Mouse (Mus musculus): ENCODE results near the gene Nsmf. TPM values are rescaled to one million over a fixed set of nuclear protein-coding genes. Genes with fewer than 3 reads are reported as not detected.

Gene Nsmf
- polyA plus RNA-seq, 1 experiment from 2014 or later: 71.1 TPM

DNA sequence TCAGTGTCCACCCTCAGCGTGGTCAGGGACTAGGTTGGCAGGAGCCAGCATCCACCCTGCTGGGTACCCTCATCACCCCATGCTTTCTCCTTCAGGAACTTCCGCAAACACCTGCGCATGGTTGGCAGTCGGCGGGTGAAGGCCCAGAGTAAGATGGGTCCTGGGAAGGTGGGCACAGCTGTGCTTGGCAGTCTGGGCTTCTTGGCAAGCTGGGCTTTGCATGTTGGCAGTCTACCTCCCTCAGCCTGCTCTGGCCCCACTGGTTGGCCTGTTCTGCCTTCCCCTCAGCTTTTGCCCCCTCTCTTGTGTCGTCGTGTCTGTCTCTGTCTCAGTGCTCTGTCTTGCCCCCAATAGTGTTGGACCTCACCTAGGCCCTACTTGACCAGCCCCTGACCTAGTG lies 4.8 kb downstream of the Nsmf start:
- no peak overlapping the region for H3K4me2 ChIP-seq

GRCm38 (mm10) chr2:25063523-25063922 lies 9.4 kb downstream of the Nsmf start:
- H3K27ac ChIP-seq: no peak overlapping the region
- H3K4me1 ChIP-seq: no peaks in the 10 kb centered on the region
- H3K4me2 ChIP-seq: no peak overlapping the region
- no peak overlapping the region for H3K9ac ChIP-seq
- 86% methylated on average over 5 of the region's 5 CpGs for WGBS
- ATAC-seq (ENCODE audit: borderline replicate concordance, extremely low read depth, low FRiP score, low TSS enrichment): no peak
- H3K9me3 ChIP-seq: no peaks in the 10 kb centered on the region
- no peak overlapping the region for H3K4me3 ChIP-seq
- H3K27me3 ChIP-seq: no peaks in the 10 kb centered on the region
- 0 out of 2 replicates have a peak, but pooled peaks cover 11% of the 10 kb centered on the region for H3K36me3 ChIP-seq

More for the DNA sequence above, 4.8 kb downstream of the Nsmf start:
- Histone ChIP-seq H3K36me3 (0 out of 2 replicates have a peak, but pooled peaks cover 11% of the 10 kb centered on the region), H3K9ac (no peak overlapping the region), H3K27me3 (no peaks in the 10 kb centered on the region), H3K9me3 (no peaks in the 10 kb centered on the region), H3K27ac (no peak overlapping the region), H3K4me1 (peaks cover 7% of the 10 kb centered on the region), H3K4me3 (no peak overlapping the region)
- no peak for ATAC-seq (ENCODE audit: borderline replicate concordance, extremely low read depth, low FRiP score, low TSS enrichment)
- 92% methylated on average over 7 of the region's 7 CpGs for WGBS

GRCm38 (mm10) chr2:25064285-25064684 lies 10.1 kb downstream of the Nsmf start:
- ATAC-seq (ENCODE audit: borderline replicate concordance, extremely low read depth, low FRiP score, low TSS enrichment): no peak
- H3K4me3 ChIP-seq: no peak overlapping the region
- no peak overlapping the region for H3K9ac ChIP-seq
- no peaks in the 10 kb centered on the region for H3K9me3 ChIP-seq
- 0 out of 2 replicates have a peak, but pooled peaks cover 11% of the 10 kb centered on the region for H3K36me3 ChIP-seq
- H3K27ac ChIP-seq: no peak overlapping the region
- H3K4me1 ChIP-seq: no peaks in the 10 kb centered on the region
- WGBS: 97% methylated on average over 1 of the region's 1 CpGs
- H3K4me2 ChIP-seq: no peak overlapping the region
- no peaks in the 10 kb centered on the region for H3K27me3 ChIP-seq

- Histone ChIP-seq H3K9ac (no peak overlapping the region), H3K27ac (no peak overlapping the region), H3K27me3 (no peaks in the 10 kb centered on the region), H3K4me3 (no peak overlapping the region), H3K36me3 (0 out of 2 replicates have a peak, but pooled peaks cover 4% of the 10 kb centered on the region), H3K9me3 (no peaks in the 10 kb centered on the region), H3K4me2 (no peak overlapping the region), H3K4me1 (no peaks in the 10 kb centered on the region)
- no peak for ATAC-seq (ENCODE audit: borderline replicate concordance, extremely low read depth, low FRiP score, low TSS enrichment)
Measured at GRCm38 (mm10) chr2:25065537-25065936, 11.4 kb downstream of the Nsmf start.

DNA sequence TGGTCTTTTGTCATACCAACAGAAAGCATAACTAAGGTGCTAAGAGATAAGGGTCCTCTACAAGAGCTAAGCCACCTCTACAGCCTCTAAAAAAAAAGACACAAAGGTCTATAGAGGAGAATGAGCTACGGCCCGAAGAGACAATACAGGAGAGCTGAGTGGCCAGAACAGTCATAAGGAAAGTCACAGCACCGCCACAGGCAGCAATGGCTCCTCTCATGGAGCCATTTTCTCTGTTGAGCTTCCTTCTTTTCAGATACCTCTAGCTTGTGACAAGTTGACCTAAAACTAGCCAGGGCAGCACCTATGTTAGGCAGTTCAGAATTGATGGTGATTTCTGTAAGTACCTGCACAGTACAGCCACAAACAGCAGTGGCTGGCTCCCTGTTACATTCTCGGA lies 12.4 kb downstream of the Nsmf start:
- H3K27ac ChIP-seq: no peak overlapping the region
- WGBS: 82% methylated on average over 4 of the region's 4 CpGs
- H3K4me3 ChIP-seq: no peak overlapping the region
- no peaks in the 10 kb centered on the region for H3K27me3 ChIP-seq
- no peak overlapping the region for H3K9ac ChIP-seq
- ATAC-seq (ENCODE audit: borderline replicate concordance, extremely low read depth, low FRiP score, low TSS enrichment): no peak
- no peak overlapping the region for H3K4me2 ChIP-seq
- 0 out of 2 replicates have a peak, but pooled peaks cover 3% of the 10 kb centered on the region for H3K36me3 ChIP-seq
- no peaks in the 10 kb centered on the region for H3K4me1 ChIP-seq
- no peaks in the 10 kb centered on the region for H3K9me3 ChIP-seq

DNA sequence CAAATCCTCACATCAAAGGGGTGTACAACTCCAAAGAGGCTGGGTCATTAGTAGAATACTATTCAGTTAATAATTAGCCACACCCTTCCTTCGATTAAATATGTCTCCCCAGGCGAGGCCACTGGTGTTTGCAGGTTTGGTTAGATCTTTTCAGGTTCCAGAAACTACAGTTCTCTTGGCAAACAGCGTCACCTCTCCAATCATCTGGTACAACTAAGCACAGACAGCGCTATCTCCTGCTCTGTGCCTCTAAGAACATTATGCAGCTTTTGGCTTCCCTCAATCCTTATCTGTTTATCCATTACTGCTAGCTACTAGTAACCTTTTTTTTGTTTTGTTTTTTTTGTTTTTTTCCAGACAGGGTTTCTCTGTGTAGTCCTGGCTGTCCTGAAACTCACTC lies 15.4 kb downstream of the Nsmf start:
- H3K9me3 ChIP-seq: no peaks in the 10 kb centered on the region
- no peak for ATAC-seq (ENCODE audit: borderline replicate concordance, extremely low read depth, low FRiP score, low TSS enrichment)
- no peak overlapping the region for H3K4me3 ChIP-seq
- WGBS: 57% methylated on average over 4 of the region's 4 CpGs
- H3K9ac ChIP-seq: no peak overlapping the region
- H3K36me3 ChIP-seq: no peaks in the 10 kb centered on the region
- H3K4me2 ChIP-seq: no peak overlapping the region
- no peaks in the 10 kb centered on the region for H3K4me1 ChIP-seq
- H3K27me3 ChIP-seq: no peaks in the 10 kb centered on the region
- H3K27ac ChIP-seq: no peak overlapping the region

DNA sequence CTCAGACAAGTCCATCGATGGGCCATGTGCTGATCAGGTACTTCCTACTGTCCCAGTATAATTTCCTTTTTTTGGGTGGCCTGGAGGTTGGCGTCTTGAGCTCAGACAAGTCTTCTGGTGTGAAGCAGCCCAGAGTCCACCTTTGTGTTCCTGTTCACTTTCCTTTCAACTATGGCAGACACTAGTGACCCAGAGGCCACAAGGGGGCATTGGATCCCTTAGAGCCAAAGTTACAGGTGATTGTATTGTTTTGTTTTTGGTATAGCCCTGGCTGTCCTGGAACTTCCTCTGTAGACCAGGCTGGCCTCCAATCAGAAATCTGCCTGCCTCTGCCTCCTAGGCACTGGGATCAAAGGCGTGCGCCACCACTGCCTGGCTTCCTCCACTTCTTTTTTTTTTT lies 18.2 kb downstream of the Nsmf start:
- 87% methylated on average over 4 of the region's 4 CpGs for WGBS
- H3K27ac ChIP-seq: no peak overlapping the region

DNA sequence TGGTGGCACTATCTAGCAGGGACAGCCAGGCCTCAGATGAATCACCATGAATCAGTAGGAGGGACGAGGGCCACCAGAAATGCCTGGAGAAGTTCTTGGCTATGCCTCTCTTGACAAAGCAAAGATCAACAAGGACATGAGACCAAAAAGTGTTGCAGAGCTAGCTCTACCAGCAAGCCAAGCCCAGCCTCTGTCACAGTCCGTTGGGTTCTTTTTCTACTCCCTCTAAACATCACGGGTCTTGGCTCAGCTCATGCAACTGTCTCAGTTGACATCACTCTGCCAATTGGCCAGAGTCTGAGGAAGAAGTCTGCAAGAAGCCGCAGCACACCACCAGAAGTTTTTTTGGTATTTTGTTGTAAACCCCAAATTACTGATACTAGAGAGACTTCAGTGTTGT lies 21.4 kb downstream of the Nsmf start:
- no peak for ATAC-seq (ENCODE audit: borderline replicate concordance, extremely low read depth, low FRiP score, low TSS enrichment)
- H3K4me3 ChIP-seq: no peak overlapping the region

More for the DNA sequence above, 18.2 kb downstream of the Nsmf start:
- Histone ChIP-seq H3K9ac (no peak overlapping the region), H3K4me2 (no peak overlapping the region), H3K4me3 (no peak overlapping the region), H3K36me3 (no peaks in the 10 kb centered on the region), H3K27me3 (no peaks in the 10 kb centered on the region), H3K4me1 (no peaks in the 10 kb centered on the region), H3K9me3 (no peaks in the 10 kb centered on the region)
- ATAC-seq (ENCODE audit: borderline replicate concordance, extremely low read depth, low FRiP score, low TSS enrichment): no peak

GRCm38 (mm10) chr2:25078967-25079366 lies 24.8 kb downstream of the Nsmf start:
- no peak for ATAC-seq (ENCODE audit: borderline replicate concordance, extremely low read depth, low FRiP score, low TSS enrichment)
- no peaks in the 10 kb centered on the region for H3K4me1 ChIP-seq
- no peak overlapping the region for H3K9ac ChIP-seq
- H3K4me3 ChIP-seq: no peak overlapping the region
- H3K36me3 ChIP-seq: no peaks in the 10 kb centered on the region
- H3K9me3 ChIP-seq: no peaks in the 10 kb centered on the region
- no peak overlapping the region for H3K27ac ChIP-seq
- H3K4me2 ChIP-seq: no peak overlapping the region
- 33% methylated on average over 1 of the region's 1 CpGs for WGBS
- H3K27me3 ChIP-seq: no peaks in the 10 kb centered on the region

More for the DNA sequence above, 21.4 kb downstream of the Nsmf start:
- no peak overlapping the region for H3K9ac ChIP-seq
- H3K36me3 ChIP-seq: no peaks in the 10 kb centered on the region
- 66% methylated on average over 4 of the region's 4 CpGs for WGBS
- no peaks in the 10 kb centered on the region for H3K9me3 ChIP-seq
- no peaks in the 10 kb centered on the region for H3K27me3 ChIP-seq
- H3K27ac ChIP-seq: no peak overlapping the region
- H3K4me1 ChIP-seq: no peaks in the 10 kb centered on the region
- H3K4me2 ChIP-seq: no peak overlapping the region

- Histone ChIP-seq H3K4me2 (no peak within 1 kb of the TSS), H3K4me1 (no peaks in the 10 kb centered on the region), H3K36me3 (no peaks in the 10 kb centered on the region), H3K9me3 (no peaks in the 10 kb centered on the region), H3K27me3 (no peaks in the 10 kb centered on the region), H3K4me3 (no peak within 1 kb of the TSS), H3K9ac (no peak within 1 kb of the TSS), H3K27ac (no peak within 1 kb of the TSS)
- WGBS: 48% methylated on average over 5 of the region's 5 CpGs
- no peak for ATAC-seq (ENCODE audit: borderline replicate concordance, extremely low read depth, low FRiP score, low TSS enrichment)
Measured at GRCm38 (mm10) chr2:25080076-25080475, 25.9 kb downstream of the Nsmf start, which contains the start of gene Entpd8. Entpd8 (plus strand) TSS chr2:25080304.

DNA sequence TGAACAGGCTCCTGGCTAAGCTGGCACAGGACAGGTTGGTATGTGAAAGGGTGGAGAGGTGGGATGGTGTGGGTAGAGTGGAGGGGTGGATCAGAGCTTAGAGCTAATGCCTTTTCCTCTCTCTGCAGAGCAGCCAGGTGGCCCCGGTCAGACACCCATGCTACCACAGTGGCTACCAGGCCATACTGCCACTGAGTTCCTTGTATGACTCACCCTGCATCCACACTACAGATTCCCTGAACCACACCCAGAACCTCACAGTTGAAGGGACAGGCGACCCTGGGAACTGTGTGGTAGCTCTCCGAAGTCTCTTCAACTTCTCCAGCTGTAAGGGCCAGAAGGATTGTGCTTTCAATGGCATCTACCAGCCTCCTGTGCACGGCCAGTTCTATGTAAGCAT lies 29.5 kb downstream of the Nsmf start:
- ATAC-seq (ENCODE audit: borderline replicate concordance, extremely low read depth, low FRiP score, low TSS enrichment): no peak
- WGBS: 80% methylated on average over 4 of the region's 4 CpGs

GRCm38 (mm10) chr2:25085571-25085970 lies 31.4 kb downstream of the Nsmf start:
- H3K4me1 ChIP-seq: peaks cover 10% of the 10 kb centered on the region; the same call in 1 of the 2 replicates
- H3K4me3 ChIP-seq: no peak overlapping the region
- no peak overlapping the region for H3K9ac ChIP-seq
- no peaks in the 10 kb centered on the region for H3K36me3 ChIP-seq
- no peak for ATAC-seq (ENCODE audit: borderline replicate concordance, extremely low read depth, low FRiP score, low TSS enrichment)
- H3K4me2 ChIP-seq: no peak overlapping the region
- WGBS: 80% methylated on average over 5 of the region's 5 CpGs
- H3K27ac ChIP-seq: no peak overlapping the region
- no peaks in the 10 kb centered on the region for H3K27me3 ChIP-seq
- H3K9me3 ChIP-seq: no peaks in the 10 kb centered on the region

More for the DNA sequence above, 29.5 kb downstream of the Nsmf start:
- H3K4me1 ChIP-seq: peaks cover 10% of the 10 kb centered on the region; the same call in 1 of the 2 replicates
- no peak overlapping the region for H3K27ac ChIP-seq
- H3K9me3 ChIP-seq: no peaks in the 10 kb centered on the region
- H3K27me3 ChIP-seq: no peaks in the 10 kb centered on the region
- no peaks in the 10 kb centered on the region for H3K36me3 ChIP-seq
- no peak overlapping the region for H3K4me2 ChIP-seq
- no peak overlapping the region for H3K4me3 ChIP-seq
- no peak overlapping the region for H3K9ac ChIP-seq

- H3K27me3 ChIP-seq: no peaks in the 10 kb centered on the region
- H3K36me3 ChIP-seq: no peaks in the 10 kb centered on the region
- H3K27ac ChIP-seq: no peak overlapping the region
- H3K9ac ChIP-seq: no peak overlapping the region
- H3K4me2 ChIP-seq: no peak overlapping the region
- no peaks in the 10 kb centered on the region for H3K9me3 ChIP-seq
- WGBS: 81% methylated on average over 2 of the region's 2 CpGs
- no peak for ATAC-seq (ENCODE audit: borderline replicate concordance, extremely low read depth, low FRiP score, low TSS enrichment)
- H3K4me1 ChIP-seq: peaks cover 10% of the 10 kb centered on the region; the same call in 1 of the 2 replicates
- H3K4me3 ChIP-seq: no peak overlapping the region
Measured at GRCm38 (mm10) chr2:25087842-25088241, 33.7 kb downstream of the Nsmf start.
